Mouse (Mus musculus) heart, embryonic 12.5 days (tissue): Measurements from ENCODE around the gene Synm. TPM values are rescaled to one million over a fixed set of nuclear protein-coding genes. Genes with fewer than 3 reads are reported as not detected.

Experiments
- ATAC-seq: fragments of 200-750 bp; cut with Nextera tagmentation; 2 replicates; pipeline ENCODE4 v1.8.0; 2017; ENCODE audit warnings: moderate TSS enrichment, moderate library complexity; ENCODE audit not compliant: insufficient number of reproducible peaks, low FRiP score
- H3K27ac ChIP-seq: fragments of 300-500 bp; sonication (generic); 2 replicates; pipeline ENCODE4 v1.5.1; 2016; ENCODE audit warnings: mild to moderate bottlenecking, moderate library complexity; ENCODE audit not compliant: poor library complexity, severe bottlenecking
- H3K27me3 ChIP-seq: fragments of 300-500 bp; sonication (generic); replicated peaks from 2 replicates; pipeline ENCODE4 v1.6.1; 2016; ENCODE audit warnings: mild to moderate bottlenecking, moderate library complexity
- H3K36me3 ChIP-seq: fragments of 300-500 bp; sonication (generic); 2 replicates; pipeline ENCODE4 v1.6.1; 2016; ENCODE audit warnings: mild to moderate bottlenecking, moderate library complexity
- H3K4me1 ChIP-seq: fragments of 300-500 bp; sonication (generic); replicated peaks from 2 replicates; pipeline ENCODE4 v1.6.1; 2016; ENCODE audit warnings: mild to moderate bottlenecking
- H3K4me2 ChIP-seq: fragments of 300-500 bp; sonication (generic); 2 replicates; pipeline ENCODE4 v1.6.1; 2016; ENCODE audit warnings: mild to moderate bottlenecking, moderate library complexity
- H3K4me3 ChIP-seq: fragments of 300-500 bp; sonication (generic); 2 replicates; pipeline ENCODE4 v1.5.1; 2016; ENCODE audit warnings: mild to moderate bottlenecking
- H3K9ac ChIP-seq: fragments of 300-500 bp; sonication (generic); 2 replicates; pipeline ENCODE4 v1.6.1; 2016; ENCODE audit warnings: mild to moderate bottlenecking, moderate library complexity
- H3K9me3 ChIP-seq: fragments of 300-500 bp; sonication (generic); replicated peaks from 2 replicates; pipeline ENCODE4 v1.6.1; 2016; ENCODE audit warnings: mild to moderate bottlenecking, moderate library complexity
- WGBS: fragments of 180-500 bp; shearing (Covaris S2); methylation state at CpG from one replicate; pipeline ENCODE4 v1.1.7; 2016; 5-methylcytosine and 5-hydroxymethylcytosine counted together
- polyA plus RNA-seq: library from polyadenylated mRNA; unstranded; fragments of >200 nt; fragmentation: Nextera tagmentation; extraction: Ambion mirVana; gene quantifications from 2 replicates; pipeline ENCODE4 v1.2.1, GENCODE M21; 2016

Synm gene
- polyA plus RNA-seq, 1 experiment from 2014 or later = 6.6 TPM

- Histone ChIP-seq H3K9ac (no peak overlapping the region), H3K27me3 (0 out of 2 replicates have a peak, but pooled peaks cover 4% of the 10 kb centered on the region), H3K4me1 (peaks cover 11% of the 10 kb centered on the region), H3K27ac (no peak overlapping the region), H3K9me3 (peaks cover 3% of the 10 kb centered on the region; the same call in 1 of the 2 replicates), H3K4me3 (no peak overlapping the region), H3K36me3 (peaks cover 10% of the 10 kb centered on the region), H3K4me2 (no peak overlapping the region)
- 71% methylated on average over 4 of the region's 4 CpGs for WGBS
- no peak for ATAC-seq
These were observed 9.9 kb downstream of the Synm start for GRCm38 (mm10) chr7:67749441-67750239.

GRCm38 (mm10) chr7:67747731-67748305, 11.7 kb downstream of the Synm start:
- no peak for ATAC-seq
- H3K4me2 ChIP-seq = no peak overlapping the region
- H3K9me3 ChIP-seq = peaks cover 10% of the 10 kb centered on the region; the same call in 1 of the 2 replicates
- H3K27me3 ChIP-seq = 0 out of 2 replicates have a peak, but pooled peaks cover 4% of the 10 kb centered on the region
- no peak overlapping the region for H3K4me3 ChIP-seq
- peaks cover 11% of the 10 kb centered on the region for H3K4me1 ChIP-seq
- H3K27ac ChIP-seq = no peak overlapping the region
- 90% methylated on average over 4 of the region's 4 CpGs for WGBS
- peaks cover 17% of the 10 kb centered on the region for H3K36me3 ChIP-seq
- no peak overlapping the region for H3K9ac ChIP-seq

- ATAC-seq = peak; percentile 45; the same call in 1 of the 2 replicates
- H3K9ac ChIP-seq = no peak overlapping the region
- peak overlapping the region; percentile 5; the same call in 1 of the 2 replicates for H3K4me2 ChIP-seq
- H3K27ac ChIP-seq = peak overlapping the region; percentile 79
- peaks cover 26% of the 10 kb centered on the region for H3K4me1 ChIP-seq
- H3K36me3 ChIP-seq = peaks cover 12% of the 10 kb centered on the region
- no peaks in the 10 kb centered on the region for H3K27me3 ChIP-seq
- H3K4me3 ChIP-seq = no peak overlapping the region
- H3K9me3 ChIP-seq = peaks cover 10% of the 10 kb centered on the region; the same call in 1 of the 2 replicates
- 41% methylated on average over 7 of the region's 7 CpGs for WGBS
These were observed 17.8 kb downstream of the Synm start for GRCm38 (mm10) chr7:67741706-67742105.

GRCm38 (mm10) chr7:67740796-67741195, 18.7 kb downstream of the Synm start:
- Histone ChIP-seq H3K9ac (no peak overlapping the region), H3K4me2 (no peak overlapping the region), H3K27ac (peak overlapping the region; percentile 79), H3K9me3 (peaks cover 10% of the 10 kb centered on the region; the same call in 1 of the 2 replicates), H3K27me3 (no peaks in the 10 kb centered on the region), H3K4me3 (no peak overlapping the region), H3K4me1 (peaks cover 29% of the 10 kb centered on the region), H3K36me3 (peaks cover 14% of the 10 kb centered on the region)
- 70% methylated on average over 5 of the region's 5 CpGs for WGBS
- no peak for ATAC-seq

- Histone ChIP-seq H3K4me2 (no peak overlapping the region), H3K4me1 (peaks cover 29% of the 10 kb centered on the region), H3K27ac (no peak overlapping the region), H3K27me3 (no peaks in the 10 kb centered on the region), H3K9ac (no peak overlapping the region), H3K4me3 (no peak overlapping the region), H3K9me3 (peaks cover 10% of the 10 kb centered on the region; the same call in 1 of the 2 replicates), H3K36me3 (peaks cover 16% of the 10 kb centered on the region)
- WGBS = 80% methylated on average over 4 of the region's 4 CpGs
- ATAC-seq = no peak
These were observed 19.2 kb downstream of the Synm start for GRCm38 (mm10) chr7:67740382-67740781.

- Histone ChIP-seq H3K4me2 (no peak overlapping the region), H3K9me3 (0 out of 2 replicates have a peak, but pooled peaks cover 3% of the 10 kb centered on the region), H3K9ac (no peak overlapping the region; the same call in 1 of the 2 replicates), H3K27me3 (no peaks in the 10 kb centered on the region), H3K36me3 (peaks cover 26% of the 10 kb centered on the region), H3K4me1 (peaks cover 52% of the 10 kb centered on the region), H3K27ac (peak overlapping the region; percentile 15; the same call in 1 of the 2 replicates), H3K4me3 (no peak overlapping the region)
- 51% methylated on average over 4 of the region's 4 CpGs for whole genome bisulfite sequencing
- ATAC-seq = no peak
These were observed 27.3 kb downstream of the Synm start for GRCm38 (mm10) chr7:67732276-67732675.

GRCm38 (mm10) chr7:67730431-67731110, 29.0 kb downstream of the Synm start:
- Histone ChIP-seq H3K27me3 (no peaks in the 10 kb centered on the region), H3K27ac (no peak overlapping the region)

GRCm38 (mm10) chr7:67728809-67729208, 30.7 kb downstream of the Synm start:
- H3K4me2 ChIP-seq = no peak overlapping the region
- H3K9ac ChIP-seq = no peak overlapping the region
- no peak overlapping the region for H3K4me3 ChIP-seq
- no peak for ATAC-seq
- no peak overlapping the region for H3K27ac ChIP-seq
- peaks cover 38% of the 10 kb centered on the region for H3K36me3 ChIP-seq
- WGBS = 89% methylated on average over 4 of the region's 4 CpGs
- H3K4me1 ChIP-seq = peaks cover 41% of the 10 kb centered on the region
- 0 out of 2 replicates have a peak, but pooled peaks cover 3% of the 10 kb centered on the region for H3K9me3 ChIP-seq
- H3K27me3 ChIP-seq = no peaks in the 10 kb centered on the region

More at GRCm38 (mm10) chr7:67730431-67731110, 29.0 kb downstream of the Synm start:
- Histone ChIP-seq H3K4me2 (no peak overlapping the region), H3K9ac (no peak overlapping the region), H3K4me1 (peaks cover 49% of the 10 kb centered on the region), H3K4me3 (no peak overlapping the region), H3K9me3 (0 out of 2 replicates have a peak, but pooled peaks cover 3% of the 10 kb centered on the region), H3K36me3 (peaks cover 38% of the 10 kb centered on the region)
- ATAC-seq = no peak
- WGBS = 49% methylated on average over 5 of the region's 5 CpGs

GRCm38 (mm10) chr7:67728203-67728602, 31.3 kb downstream of the Synm start:
- Histone ChIP-seq H3K9ac (no peak overlapping the region), H3K27ac (no peak overlapping the region), H3K27me3 (no peaks in the 10 kb centered on the region), H3K4me2 (no peak overlapping the region), H3K9me3 (0 out of 2 replicates have a peak, but pooled peaks cover 3% of the 10 kb centered on the region), H3K4me1 (peaks cover 35% of the 10 kb centered on the region), H3K4me3 (no peak overlapping the region), H3K36me3 (peaks cover 38% of the 10 kb centered on the region)
- ATAC-seq = no peak
- 85% methylated on average over 4 of the region's 4 CpGs for WGBS

- Histone ChIP-seq H3K4me1 (peaks cover 9% of the 10 kb centered on the region; the same call in 1 of the 2 replicates), H3K4me3 (no peak overlapping the region), H3K27me3 (no peaks in the 10 kb centered on the region), H3K27ac (no peak overlapping the region), H3K4me2 (no peak overlapping the region), H3K9ac (no peak overlapping the region), H3K36me3 (peaks cover 42% of the 10 kb centered on the region), H3K9me3 (0 out of 2 replicates have a peak, but pooled peaks cover 3% of the 10 kb centered on the region)
- WGBS = 79% methylated on average over 9 of the region's 9 CpGs
- no peak for ATAC-seq
These were observed 34.5 kb downstream of the Synm start for GRCm38 (mm10) chr7:67725016-67725415.
